Mouse (Mus musculus): ENCODE measurements around the gene Crcp.

DNA sequence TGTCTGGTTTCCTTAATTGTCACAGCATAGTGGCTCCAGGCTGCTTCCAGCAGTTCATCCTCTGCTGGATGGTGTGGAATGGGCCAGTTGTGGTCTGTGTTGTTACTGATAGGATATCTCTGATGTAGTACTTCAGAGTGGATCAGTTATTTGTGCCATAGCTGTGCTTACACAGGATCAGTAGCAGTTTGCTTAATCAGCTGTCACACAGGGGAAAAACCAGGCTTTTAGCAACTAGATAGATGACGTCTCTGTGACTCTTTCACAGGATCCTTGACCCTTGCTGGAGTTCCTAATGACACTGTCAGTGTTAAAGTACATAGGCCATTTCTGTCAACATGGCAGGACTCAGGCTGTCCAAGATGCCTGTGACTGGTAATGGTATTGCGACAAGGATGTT lies 4.8 kb downstream of the Crcp start:
- TF ChIP-seq CTCF (conservative IDR thresholded peaks at IDR 0.05; ENCODE audit: low read length): no peak
- no peak for TF ChIP-seq NANOG (IDR thresholded peaks at IDR 0.05; ENCODE audit: borderline replicate concordance, low read length)
- no peak for TF ChIP-seq POU5F1 (IDR thresholded peaks at IDR 0.05; ENCODE audit: borderline replicate concordance, low read length)
